8 mouse cellular contexts compared by ENCODE assay signal in the genomic region with DNA sequence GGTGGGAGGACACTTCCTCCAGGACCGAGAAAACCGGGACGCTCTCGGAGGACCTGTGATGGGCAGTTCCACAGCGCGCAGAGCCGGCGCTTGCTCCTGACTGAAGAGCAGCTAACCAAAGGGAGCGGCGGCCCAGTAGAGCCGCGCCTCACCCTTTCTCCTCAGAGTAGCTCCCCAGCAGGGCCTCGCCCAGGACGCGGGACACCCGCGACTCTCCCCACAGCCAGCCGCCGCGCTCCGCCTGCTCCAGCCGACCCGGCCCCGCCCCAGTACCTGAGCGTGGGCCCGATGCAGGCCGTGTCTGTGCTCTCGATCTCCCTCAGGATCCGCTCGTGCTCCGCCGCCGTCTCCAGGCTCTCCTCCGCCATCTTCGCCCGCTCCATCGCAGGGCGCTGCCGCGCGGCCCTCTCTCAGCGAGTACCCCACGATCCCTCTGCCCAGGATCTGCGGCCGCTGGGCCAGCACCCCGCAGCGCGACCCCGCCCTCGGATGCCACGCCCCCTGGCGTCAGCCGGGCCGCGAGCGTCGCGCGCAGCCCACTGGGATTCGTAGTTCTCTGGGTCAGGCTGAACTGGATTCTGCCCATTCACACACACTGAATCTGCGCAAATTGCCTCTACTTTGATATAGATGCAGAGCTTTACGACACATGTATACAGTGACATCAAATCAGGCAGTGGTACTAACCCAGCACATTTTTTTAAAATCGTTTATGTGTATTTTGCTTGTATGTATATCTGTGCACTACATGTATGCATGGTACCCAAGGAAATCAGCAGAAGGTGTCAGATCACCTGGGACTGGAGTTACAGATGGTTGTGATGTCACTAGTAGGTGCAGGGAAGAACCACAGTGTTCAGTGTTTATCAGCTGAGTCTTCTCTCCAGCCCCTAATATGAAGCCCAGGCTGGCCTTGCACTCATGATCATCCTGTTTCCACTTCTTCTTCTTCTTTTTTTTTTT. TPM values are rescaled to one million over a fixed set of nuclear protein-coding genes. Genes with fewer than 3 reads are reported as not detected.
DNase-seq lines count a peak whose midpoint lies in the region; ATAC-seq and TF ChIP-seq lines count a peak whose summit lies in the region.

A gene (minus strand): TSS at position 491 of the 963 bp plus-strand sequence.

- 2% methylated on average over 58 of the region's 63 CpGs for WGBS in forebrain, postnatal 0 days
- under 1% methylated on average over 59 of the region's 63 CpGs for WGBS in lung, embryonic 16.5 days

- H3K36me3 ChIP-seq in G1E (replicated peaks), result no peaks in the 10 kb centered on the region
- no peaks in the 10 kb centered on the region for H3K36me3 ChIP-seq in forebrain, postnatal 0 days (ENCODE audit: insufficient read depth)
- no peaks in the 10 kb centered on the region for H3K36me3 ChIP-seq in lung, embryonic 16.5 days (ENCODE audit: control insufficient read depth, insufficient read depth, low read length)

- H3K27me3 ChIP-seq in G1E (ENCODE audit: insufficient read depth, low read length), result peaks cover 21% of the 10 kb centered on the region
- H3K27me3 ChIP-seq in forebrain, postnatal 0 days (ENCODE audit: insufficient read depth, low read length), result no peaks in the 10 kb centered on the region
- H3K27me3 ChIP-seq in lung, embryonic 16.5 days (ENCODE audit: control insufficient read depth, insufficient read depth, low read depth, low read length), result no peaks in the 10 kb centered on the region

- peak; percentile 74 for ATAC-seq in G1E (ENCODE audit: extremely low read depth, insufficient number of reproducible peaks, low FRiP score, poor library complexity, severe bottlenecking)
- peak; percentile 95 for ATAC-seq in forebrain, postnatal 0 days
- peak; percentile 98 for ATAC-seq in lung, embryonic 16.5 days (ENCODE audit: low read depth)

- H3K4me2 ChIP-seq in forebrain, postnatal 0 days (ENCODE audit: low read depth), result peak within 1 kb of the TSS; percentile 61
- H3K4me2 ChIP-seq in lung, embryonic 16.5 days (ENCODE audit: low read depth, low read length), result peak within 1 kb of the TSS; percentile 82

- H3K9me3 ChIP-seq in G1E (replicated peaks), result no peaks in the 10 kb centered on the region
- no peaks in the 10 kb centered on the region for H3K9me3 ChIP-seq in forebrain, postnatal 0 days (ENCODE audit: low read length)
- H3K9me3 ChIP-seq in lung, embryonic 16.5 days (ENCODE audit: control insufficient read depth, low read length), result no peaks in the 10 kb centered on the region

- no peak for TF ChIP-seq CTCF in G1E (IDR thresholded peaks at IDR 0.05; ENCODE audit: low read depth, low read length)
- TF ChIP-seq CTCF in forebrain, postnatal 0 days (IDR thresholded peaks at IDR 0.05; ENCODE audit: low read depth), result peak; percentile 59

- H3K27ac ChIP-seq in forebrain, postnatal 0 days (ENCODE audit: low read depth, low read length), result peak within 1 kb of the TSS; percentile 88
- H3K27ac ChIP-seq in lung, embryonic 16.5 days (ENCODE audit: low read length), result peak within 1 kb of the TSS; percentile 85

- peak within 1 kb of the TSS; percentile 88 for H3K4me3 ChIP-seq in G1E (ENCODE audit: low read depth, low read length)
- peak within 1 kb of the TSS; percentile 97 for H3K4me3 ChIP-seq in forebrain, postnatal 0 days (ENCODE audit: low read depth, low read length)
- peak within 1 kb of the TSS; percentile 88 for H3K4me3 ChIP-seq in lung, embryonic 16.5 days (ENCODE audit: low read length)

- H3K4me1 ChIP-seq in G1E (ENCODE audit: insufficient read depth, low read depth, low read length), result peaks cover 16% of the 10 kb centered on the region
- peaks cover 15% of the 10 kb centered on the region; the same call in 1 of the 2 replicates for H3K4me1 ChIP-seq in forebrain, postnatal 0 days (ENCODE audit: insufficient read depth)
- peaks cover 8% of the 10 kb centered on the region for H3K4me1 ChIP-seq in lung, embryonic 16.5 days (replicated peaks; ENCODE audit: control insufficient read depth, insufficient read depth, low read length)

- DNase-seq in G1E (ENCODE audit: low spot score), result peak; percentile 70
- peak; percentile 87 to 94 for DNase-seq in cerebellum, adult 18-20 months
- DNase-seq in forebrain, postnatal 0 days, result peak; percentile 91
- peak; percentile 90 for DNase-seq in heart, postnatal 4 days
- DNase-seq in layer of hippocampus, adult 9-10 months (ENCODE audit: low spot score), result peak; percentile 53
- peak; percentile 84 for DNase-seq in ovary, postnatal 10 days (ENCODE audit: low spot score)
- DNase-seq in thymus, postnatal 10 days (ENCODE audit: low spot score in 2 of 2), result peak; percentile 64 to 81

- peak within 1 kb of the TSS; percentile 96 for H3K9ac ChIP-seq in forebrain, postnatal 0 days
- peak within 1 kb of the TSS; percentile 90 for H3K9ac ChIP-seq in lung, embryonic 16.5 days (ENCODE audit: low read length)

RNA-seq across cellular contexts. Expression of the gene that starts here (rescaled TPM):
- total RNA-seq in G1E (2014; fragmentation: Nextera tagmentation), result 8.1 and 8.7 TPM in 2 replicates
- total RNA-seq in G1E (2017), result 4.9 and 6.9 TPM in 2 replicates
- 0.76 and 1.1 TPM in 2 replicates for polyA plus RNA-seq in G1E (2012)
- 38.2 and 46.2 TPM in 2 replicates for total RNA-seq in forebrain, postnatal 0 days (2014; rRNA removed)
- polyA plus RNA-seq in forebrain, postnatal 0 days (2015; fragmentation: Nextera tagmentation; extraction: Ambion mirVana), result 29.3 and 37.7 TPM in 2 replicates
- 10 to 100 TPM; 22.4 to 29.3 TPM for total RNA-seq in heart, postnatal 4 days (2021)
- 33.9 and 34.0 TPM in 2 replicates for polyA plus RNA-seq in lung, embryonic 16.5 days (2015; fragmentation: Nextera tagmentation; extraction: Ambion mirVana)

Comparison
In these comparisons a context has a peak if more than half of its experiments do, and no peak if none do; other contexts are left out.
1. Peak in every context shown above with its lines: DNase-seq, ATAC-seq, H3K4me3 ChIP-seq and H3K27ac ChIP-seq.
2. RNA of the gene that starts here (polyA plus RNA-seq): 29.3 to 37.7 TPM in forebrain, postnatal 0 days and 33.9 to 34.0 TPM in lung, embryonic 16.5 days; 0.76 to 1.1 TPM in G1E; every median in the first group is over 10 times any median in the second.